Mouse (Mus musculus) B cell, adult 2 months (primary cell): ENCODE data around the gene Unc5b.

Source experiments
- DNase-seq, 2 experiments: peaks; one replicate each; pipeline ENCODE4 v3.0.0; 2022

Unc5b gene

DNA sequence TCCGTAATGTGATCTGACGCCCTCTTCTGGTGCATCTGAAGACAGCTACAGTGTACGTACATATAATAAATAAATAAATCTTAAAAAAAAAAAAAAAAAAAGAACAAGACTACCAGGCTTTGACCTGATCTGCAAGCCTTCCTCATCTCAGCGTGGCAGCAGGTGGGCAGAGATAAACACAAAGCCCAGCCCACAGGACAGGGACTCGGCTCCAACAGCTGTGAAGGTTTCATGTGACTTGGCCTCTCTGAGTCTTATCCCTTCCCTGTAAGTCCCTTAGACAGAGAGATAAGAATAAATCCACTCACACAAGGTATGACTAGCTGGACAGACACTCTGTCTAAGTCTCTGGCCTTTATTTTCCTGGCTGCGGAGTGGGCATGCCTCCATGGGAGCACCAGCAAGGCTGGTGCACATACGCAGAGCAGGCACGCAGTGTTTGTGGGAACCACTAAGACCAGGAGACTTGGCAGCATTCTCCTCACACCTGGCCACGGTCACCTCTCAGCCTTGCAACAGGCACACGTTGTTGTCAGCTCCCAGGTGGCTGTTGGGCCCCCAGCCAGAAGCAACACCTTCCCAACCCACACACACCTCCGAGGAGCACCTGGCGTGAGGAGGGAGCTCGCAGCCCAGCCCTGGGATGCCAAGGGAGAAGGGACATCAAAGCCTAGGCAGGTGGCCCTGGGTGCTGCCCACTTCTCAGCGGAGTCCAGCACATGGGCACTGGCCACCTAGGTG lies 33.5 kb downstream of the Unc5b start:
- DNase-seq: no peak

GRCm38 (mm10) chr10:60796474-60796873 lies 34.9 kb downstream of the Unc5b start:
- DNase-seq: no peak

GRCm38 (mm10) chr10:60796028-60796427 lies 35.4 kb downstream of the Unc5b start:
- DNase-seq: no peak

DNA sequence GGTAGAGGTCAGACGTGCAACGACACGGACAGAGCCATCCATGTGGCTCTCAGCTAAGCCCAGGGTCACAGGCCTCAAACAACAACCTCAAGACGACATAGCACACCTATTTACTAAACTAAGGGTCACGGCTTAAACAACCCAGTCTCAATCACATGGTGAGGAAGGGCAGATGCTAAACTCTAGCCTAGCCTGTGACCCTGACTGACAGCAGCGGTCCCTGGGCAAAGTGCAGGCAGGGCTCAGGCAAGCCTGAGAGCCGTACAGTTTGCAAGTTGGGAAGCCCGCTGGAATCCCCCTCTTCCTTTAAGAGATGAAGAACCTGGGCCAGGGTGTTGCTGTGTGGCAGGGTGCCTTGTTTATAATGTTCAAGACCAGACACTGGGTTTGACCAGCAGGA lies 36.6 kb downstream of the Unc5b start:
- no peak for DNase-seq

GRCm38 (mm10) chr10:60794374-60794773 lies 37.0 kb downstream of the Unc5b start:
- no peak for DNase-seq

- DNase-seq: no peak
Measured at GRCm38 (mm10) chr10:60792841-60793240, 38.5 kb downstream of the Unc5b start.

GRCm38 (mm10) chr10:60792365-60792764 lies 39.0 kb downstream of the Unc5b start:
- no peak for DNase-seq

DNA sequence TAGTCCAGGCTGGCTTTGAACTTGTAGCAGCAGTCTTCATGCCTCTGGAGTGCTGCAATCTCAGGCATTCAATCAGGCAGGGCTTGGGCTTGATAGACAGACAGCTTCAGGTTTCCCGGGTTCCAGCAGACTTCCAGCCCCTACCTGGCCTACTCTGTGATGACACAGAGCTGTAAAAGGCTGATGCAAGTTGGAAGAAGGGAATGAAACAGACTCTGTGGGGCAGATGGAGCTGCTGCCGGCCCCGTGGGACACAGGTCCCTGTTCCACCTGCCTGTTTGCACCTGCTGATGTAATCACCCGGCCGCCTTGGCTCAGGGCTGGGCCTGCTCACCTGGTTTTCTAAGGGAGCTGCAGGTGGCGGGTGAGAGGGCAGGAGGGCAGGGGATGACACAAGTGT lies 40.5 kb downstream of the Unc5b start:
- no peak for DNase-seq

DNA sequence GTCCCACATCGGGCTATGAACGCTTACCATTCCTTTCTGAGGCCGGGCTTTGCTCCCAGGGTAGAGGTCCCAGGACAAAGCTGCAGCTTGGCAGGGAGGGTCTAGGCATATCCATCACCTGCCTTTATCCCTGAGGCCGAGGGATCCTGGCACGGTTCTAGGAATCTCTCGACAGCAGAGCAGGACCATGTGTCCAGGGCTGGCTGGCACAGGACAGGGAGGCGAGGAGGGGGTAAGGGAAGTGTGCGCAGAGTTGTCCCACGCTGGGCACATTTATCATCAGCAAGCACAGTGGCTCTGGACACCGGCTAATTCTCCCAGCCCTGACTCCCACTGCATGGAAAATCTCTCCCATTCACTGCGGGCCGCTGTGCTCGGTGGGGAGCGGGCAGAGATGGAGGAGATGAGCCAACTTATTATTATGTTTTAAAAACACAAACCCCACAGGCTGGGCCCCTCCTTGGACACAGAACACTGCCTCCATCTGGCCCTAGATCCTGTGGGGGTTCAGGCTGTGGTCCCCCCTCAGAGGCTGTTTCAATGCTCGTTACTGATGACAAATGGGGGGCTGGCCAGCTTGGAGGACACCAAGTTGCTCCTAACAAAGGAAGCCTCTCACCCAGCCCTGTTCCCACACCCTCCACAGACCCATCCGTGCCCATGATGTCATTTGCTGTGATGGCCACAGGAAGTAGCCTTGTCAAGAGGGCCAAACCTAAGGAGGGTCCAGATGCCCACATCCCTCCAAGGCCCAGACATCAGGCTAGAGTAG lies 43.9 kb downstream of the Unc5b start:
- DNase-seq: no peak

- no peak for DNase-seq
Measured at GRCm38 (mm10) chr10:60783608-60784007, 47.8 kb downstream of the Unc5b start.

- peak; percentile 77 for DNase-seq
Measured at GRCm38 (mm10) chr10:60779628-60780027, 51.8 kb downstream of the Unc5b start.

DNA sequence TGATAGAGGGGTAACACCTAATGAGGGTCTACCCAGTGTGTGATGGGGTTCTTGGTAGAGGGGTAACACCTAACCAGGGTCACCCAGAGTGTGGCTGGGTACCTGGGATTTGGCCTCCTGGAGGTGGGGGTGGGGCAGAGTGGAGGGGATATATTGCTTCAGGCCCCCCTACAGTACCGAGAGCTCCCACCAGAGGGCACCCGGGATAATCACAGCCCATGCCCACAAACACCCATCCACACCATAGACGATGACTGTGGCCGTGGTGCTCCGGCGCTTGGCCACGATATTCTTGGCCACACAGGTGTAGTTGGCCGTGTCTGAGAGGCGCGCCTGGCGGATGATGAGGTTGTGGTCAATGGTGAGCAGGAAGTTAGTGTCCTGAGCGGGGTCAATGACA lies 52.8 kb downstream of the Unc5b start:
- DNase-seq: peak; percentile 49 to 53

DNA sequence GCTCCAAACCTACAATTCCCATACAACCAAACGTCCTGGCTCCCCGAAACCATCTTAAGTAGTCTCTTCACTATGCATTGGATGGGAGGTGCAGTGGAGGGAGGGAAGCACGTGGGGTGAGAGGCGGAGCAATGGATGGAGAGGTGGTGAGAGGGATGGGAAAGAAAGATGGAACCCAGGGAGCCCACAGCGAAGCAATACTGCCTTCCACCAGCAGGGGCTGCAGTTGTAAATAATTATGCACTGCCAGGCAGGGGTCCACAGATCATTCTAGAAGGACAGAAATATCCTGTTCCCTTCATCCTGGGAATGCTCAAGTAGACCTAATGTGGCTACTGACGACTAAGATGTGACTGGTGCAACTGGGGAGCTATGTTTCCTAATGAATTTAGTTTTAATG lies 55.9 kb downstream of the Unc5b start:
- peak; percentile 30 to 40 for DNase-seq

GRCm38 (mm10) chr10:60774616-60775015 lies 56.8 kb downstream of the Unc5b start:
- DNase-seq: no peak

- DNase-seq: no peak
Measured at GRCm38 (mm10) chr10:60770855-60771254, 60.5 kb downstream of the Unc5b start.

DNA sequence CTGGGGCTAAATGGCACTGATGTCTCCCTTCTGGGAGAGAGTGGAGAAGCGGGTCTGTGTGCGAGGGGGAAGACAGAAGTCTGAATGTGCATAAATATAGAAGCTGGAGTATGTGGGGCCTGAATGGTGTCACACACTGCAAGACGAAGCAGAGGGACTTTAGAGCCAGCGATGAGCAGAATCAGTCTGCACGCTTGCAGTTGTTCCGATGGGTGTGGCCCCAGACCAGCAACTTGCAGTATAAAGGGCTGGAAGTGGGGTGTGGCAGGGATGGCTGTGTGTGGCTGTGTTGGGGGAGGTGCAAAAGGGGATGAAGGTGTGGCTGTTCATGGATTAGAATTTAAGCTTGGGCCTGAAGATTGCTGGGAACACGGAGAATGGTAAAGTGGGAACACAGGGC lies 62.8 kb downstream of the Unc5b start:
- DNase-seq: no peak

- no peak for DNase-seq
Measured at GRCm38 (mm10) chr10:60767400-60767799, 64.0 kb downstream of the Unc5b start.

DNA sequence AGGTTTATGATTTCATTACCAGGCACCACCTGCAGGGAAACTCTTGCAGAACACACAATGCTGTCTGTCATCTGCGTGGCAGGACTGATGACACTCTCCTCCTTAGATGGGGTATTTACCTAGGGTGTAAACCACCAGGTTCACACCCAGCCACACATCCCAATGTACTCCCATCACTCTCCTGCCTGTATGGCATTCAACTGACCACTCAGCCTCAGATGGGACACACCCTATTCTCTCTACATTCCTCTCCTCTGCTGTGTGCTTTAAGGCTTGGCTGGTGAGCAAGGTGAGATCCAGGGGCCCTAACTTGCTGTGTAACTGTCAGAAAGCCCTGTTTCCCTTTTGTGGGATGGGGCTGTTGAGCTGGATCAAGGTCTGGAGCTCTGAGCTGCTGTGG lies 69.3 kb downstream of the Unc5b start:
- DNase-seq: no peak

DNA sequence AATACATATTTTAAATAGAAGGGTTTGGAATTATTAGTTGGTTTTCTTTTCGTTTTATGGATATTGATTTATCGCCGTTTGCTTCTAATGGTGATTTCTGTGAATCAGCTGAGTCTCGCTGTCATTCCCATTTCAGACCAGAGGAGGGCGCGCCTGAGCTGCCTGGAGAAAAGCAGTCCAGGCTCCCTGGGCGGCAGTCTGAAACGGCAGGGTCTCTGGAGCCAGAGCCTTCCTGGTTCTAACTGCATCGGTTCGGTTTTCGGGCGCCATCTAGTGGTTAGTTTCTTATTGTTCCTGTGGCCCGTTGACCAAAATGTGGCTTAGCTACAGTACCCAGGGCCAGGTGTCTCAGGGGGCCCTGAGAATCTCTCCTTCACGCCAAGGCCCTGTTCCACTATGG lies 71.0 kb downstream of the Unc5b start:
- peak; percentile 92 to 93 for DNase-seq

GRCm38 (mm10) chr10:60756992-60757391 lies 74.4 kb downstream of the Unc5b start:
- peak; percentile 64 to 70 for DNase-seq

DNA sequence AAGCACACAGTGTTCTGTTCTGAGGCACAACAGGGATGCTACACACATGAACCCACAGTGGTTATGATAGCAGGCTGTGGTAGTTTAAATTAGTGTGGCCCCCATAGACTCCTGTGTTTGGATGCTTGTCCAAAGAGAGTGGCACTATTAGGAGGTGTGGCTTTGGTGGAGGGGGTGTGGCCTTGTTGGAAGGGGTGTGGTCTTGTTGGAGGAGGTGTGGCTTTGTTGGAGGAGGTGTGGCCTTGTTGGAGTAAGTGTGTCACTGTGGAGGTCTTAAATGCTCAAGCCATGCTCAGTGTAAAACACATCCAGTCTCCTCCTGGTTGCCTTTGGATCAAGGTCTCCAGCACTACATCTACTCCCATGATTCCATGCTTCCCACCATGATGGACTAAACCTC lies 75.2 kb downstream of the Unc5b start:
- peak; percentile 48 to 51 for DNase-seq

- no peak for DNase-seq
Measured at GRCm38 (mm10) chr10:60753941-60754340, 77.4 kb downstream of the Unc5b start.

DNA sequence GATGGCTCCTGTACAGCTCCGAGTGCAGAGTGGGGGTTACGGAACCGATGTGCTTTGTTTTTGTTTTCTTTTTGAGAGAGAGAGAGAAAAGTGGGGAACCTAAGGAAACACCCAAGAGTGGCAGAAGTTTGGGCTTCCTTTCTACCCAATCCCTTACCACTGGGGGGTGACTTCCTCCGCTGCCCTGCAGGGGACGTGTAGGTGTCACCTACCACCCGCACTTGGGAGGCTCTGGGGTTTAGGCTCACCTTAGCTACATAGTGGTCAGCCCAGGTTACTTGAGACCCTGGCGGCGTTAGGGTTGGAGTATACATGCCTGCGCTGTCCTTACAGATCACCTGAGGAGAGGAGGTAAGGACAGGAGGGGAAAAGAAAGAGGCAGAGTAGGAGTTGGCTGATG lies 78.1 kb downstream of the Unc5b start:
- peak; percentile 55 to 58 for DNase-seq
